Mouse (Mus musculus) midbrain, embryonic 14.5 days (tissue): ENCODE data around the gene Zfp362. TPM values are rescaled to one million over a fixed set of nuclear protein-coding genes. Genes with fewer than 3 reads are reported as not detected.

Experiments used
- ATAC-seq: fragments of 200-750 bp; cut with Nextera tagmentation; 2 replicates; pipeline ENCODE4 v1.8.0; 2017; ENCODE audit warnings: moderate number of reproducible peaks, moderate library complexity; ENCODE audit not compliant: low FRiP score, low TSS enrichment
- DNase-seq: peaks from one replicate; pipeline ENCODE4 v3.0.0-alpha.2; 2015
- H3K27ac ChIP-seq: fragments of 300-500 bp; sonication (generic); replicated peaks from 2 replicates; pipeline ENCODE4 v1.5.1; 2014; ENCODE audit warnings: mild to moderate bottlenecking, low read depth, low read length, moderate library complexity
- H3K27me3 ChIP-seq: fragments of 300-500 bp; sonication (generic); 2 replicates; pipeline ENCODE4 v1.6.1; 2014; ENCODE audit warnings: low read length, control low read depth, mixed read lengths; ENCODE audit not compliant: control insufficient read depth, insufficient read depth
- H3K36me3 ChIP-seq: fragments of 300-500 bp; sonication (generic); 2 replicates; pipeline ENCODE4 v1.6.1; 2014; ENCODE audit warnings: low read length, control low read depth; ENCODE audit not compliant: control insufficient read depth, insufficient read depth
- H3K4me1 ChIP-seq: fragments of 300-500 bp; sonication (generic); 2 replicates; pipeline ENCODE4 v1.6.1; 2014; ENCODE audit warnings: mild to moderate bottlenecking, antibody characterized with exemption, low read length, control low read depth; ENCODE audit not compliant: control insufficient read depth, insufficient read depth
- H3K4me2 ChIP-seq: fragments of 300-500 bp; sonication (generic); 2 replicates; pipeline ENCODE4 v1.6.1; 2014; ENCODE audit warnings: mild to moderate bottlenecking, low read length, moderate library complexity
- H3K4me3 ChIP-seq: fragments of 300-500 bp; sonication (generic); replicated peaks from 2 replicates; pipeline ENCODE4 v1.5.1; 2014; ENCODE audit warnings: low read depth, low read length
- H3K9ac ChIP-seq: fragments of 300-500 bp; sonication (generic); replicated peaks from 2 replicates; pipeline ENCODE4 v1.6.1; 2014; ENCODE audit warnings: mild to moderate bottlenecking, low read length, moderate library complexity
- H3K9me3 ChIP-seq: fragments of 300-500 bp; sonication (generic); 2 replicates; pipeline ENCODE4 v1.6.1; 2016; ENCODE audit warnings: low read length, control low read depth, mixed read lengths; ENCODE audit not compliant: control insufficient read depth
- WGBS: fragments of 180-500 bp; shearing (Covaris S2); extraction: QIAGEN DNeasy Blood & Tissue Kit; methylation state at CpG from one replicate; pipeline ENCODE4 v1.1.7; 2014; 5-methylcytosine and 5-hydroxymethylcytosine counted together
- polyA plus RNA-seq: library from polyadenylated mRNA; unstranded; fragments of >200 nt; fragmentation: Nextera tagmentation; extraction: Ambion mirVana; gene quantifications from 2 replicates; pipeline ENCODE4 v1.2.1, GENCODE M21; 2014

Zfp362 gene
- polyA plus RNA-seq, 1 experiment from 2014 or later = 35.7 TPM

- peak; percentile 90 for ATAC-seq
- peak overlapping the region; percentile 98 for H3K27ac ChIP-seq
- 3% methylated on average over 64 of the region's 68 CpGs for WGBS
- peaks cover 57% of the 10 kb centered on the region for H3K4me1 ChIP-seq
- no peaks in the 10 kb centered on the region for H3K9me3 ChIP-seq
- DNase-seq = peak; percentile 94
- H3K9ac ChIP-seq = peak overlapping the region; percentile 100
- no peaks in the 10 kb centered on the region for H3K27me3 ChIP-seq
- peak overlapping the region; percentile 98 for H3K4me3 ChIP-seq
- peak overlapping the region; percentile 98 for H3K4me2 ChIP-seq
- peaks cover 18% of the 10 kb centered on the region for H3K36me3 ChIP-seq
Observed at GRCm38 (mm10) chr4:128727019-128727720, 78.7 kb downstream of the Zfp362 start.

- no peak for ATAC-seq
- Histone ChIP-seq H3K4me1 (peaks cover 56% of the 10 kb centered on the region), H3K27me3 (no peaks in the 10 kb centered on the region), H3K4me3 (no peak overlapping the region), H3K4me2 (no peak overlapping the region), H3K9me3 (no peaks in the 10 kb centered on the region), H3K27ac (no peak overlapping the region), H3K36me3 (0 out of 2 replicates have a peak, but pooled peaks cover 3% of the 10 kb centered on the region), H3K9ac (no peak overlapping the region)
- no peak for DNase-seq
- WGBS = 74% methylated on average over 7 of the region's 7 CpGs
Observed at GRCm38 (mm10) chr4:128724059-128724458, 81.8 kb downstream of the Zfp362 start.

- no peak overlapping the region for H3K4me2 ChIP-seq
- no peak overlapping the region for H3K27ac ChIP-seq
- WGBS = 68% methylated on average over 13 of the region's 13 CpGs
- H3K9me3 ChIP-seq = no peaks in the 10 kb centered on the region
- no peak overlapping the region for H3K4me3 ChIP-seq
- DNase-seq = no peak
- H3K36me3 ChIP-seq = 0 out of 2 replicates have a peak, but pooled peaks cover 3% of the 10 kb centered on the region
- H3K4me1 ChIP-seq = peaks cover 53% of the 10 kb centered on the region
- H3K9ac ChIP-seq = no peak overlapping the region
- ATAC-seq = no peak
- no peaks in the 10 kb centered on the region for H3K27me3 ChIP-seq
Observed at GRCm38 (mm10) chr4:128723431-128723830, 82.4 kb downstream of the Zfp362 start.

Other genes with a start within 250 kb of the Zfp362 start
- gene Zscan20, start 195.9 kb downstream of the Zfp362 start, polyA plus RNA-seq = 3.2 and 3.7 TPM in 2 replicates
- 0.61 and 1.2 TPM in 2 replicates for gene Tlr12, start 187.4 kb downstream of the Zfp362 start, polyA plus RNA-seq
- 48.4 and 54.2 TPM in 2 replicates for gene Phc2, start 151.3 kb downstream of the Zfp362 start, polyA plus RNA-seq
- 0.47 and 0.74 TPM in 2 replicates for gene A3galt2, start 50.7 kb downstream of the Zfp362 start, polyA plus RNA-seq
- 22.4 and 27.3 TPM in 2 replicates for gene Trim62, start 77.5 kb upstream of the Zfp362 start, polyA plus RNA-seq
- 18.0 and 19.6 TPM in 2 replicates for gene Azin2, start 156.4 kb upstream of the Zfp362 start, polyA plus RNA-seq
- gene Ak2, start 185.9 kb upstream of the Zfp362 start, polyA plus RNA-seq = 54.5 and 63.3 TPM in 2 replicates